Mouse (Mus musculus) heart, embryonic 14.5 days (tissue): Measurements from ENCODE around the gene Nwd2. TPM values are rescaled to one million over a fixed set of nuclear protein-coding genes. Genes with fewer than 3 reads are reported as not detected.

Experiments
- ATAC-seq: fragments of 200-750 bp; cut with Nextera tagmentation; 2 replicates; pipeline ENCODE4 v1.8.0; 2017; ENCODE audit warnings: low read depth, moderate TSS enrichment; ENCODE audit not compliant: insufficient number of reproducible peaks, insufficient read depth, low FRiP score
- H3K27ac ChIP-seq, 2 experiments: fragments of 200-500 bp in 1 of 2; fragments of 300-500 bp in 1 of 2; sonication (generic) in 1 of 2; replicated peaks in 1 of 2; 2 replicates each; pipeline ENCODE4 v1.5.1; 2012 to 2014; ENCODE audit warnings: low read depth in 2 of 2, low read length in 2 of 2, control low read depth in 1 of 2, mild to moderate bottlenecking in 1 of 2, mixed read lengths in 1 of 2; ENCODE audit not compliant: control insufficient read depth in 1 of 2, insufficient read depth in 1 of 2
- H3K27me3 ChIP-seq: fragments of 300-500 bp; sonication (generic); 2 replicates; pipeline ENCODE4 v1.6.1; 2014; ENCODE audit warnings: mild to moderate bottlenecking, low read length, control low read depth; ENCODE audit not compliant: control insufficient read depth, insufficient read depth
- H3K36me3 ChIP-seq: fragments of 300-500 bp; sonication (generic); 2 replicates; pipeline ENCODE4 v1.6.1; 2014; ENCODE audit warnings: mild to moderate bottlenecking, control low read depth, low read length, mixed read lengths; ENCODE audit not compliant: control insufficient read depth, insufficient read depth
- H3K4me1 ChIP-seq, 2 experiments: fragments of 200-500 bp in 1 of 2; fragments of 300-500 bp in 1 of 2; sonication (generic) in 1 of 2; 2 replicates each; pipeline ENCODE4 v1.6.1; 2012 to 2014; ENCODE audit warnings: low read length in 2 of 2, control low read depth in 1 of 2, mixed read lengths in 1 of 2; ENCODE audit not compliant: control insufficient read depth in 2 of 2, insufficient read depth in 2 of 2
- H3K4me2 ChIP-seq: fragments of 300-500 bp; sonication (generic); 2 replicates; pipeline ENCODE4 v1.6.1; 2014; ENCODE audit warnings: mild to moderate bottlenecking, low read length
- H3K4me3 ChIP-seq, 2 experiments: fragments of 200-500 bp in 1 of 2; fragments of 300-500 bp in 1 of 2; sonication (generic) in 1 of 2; 2 replicates each; pipeline ENCODE4 v1.5.1; 2012 to 2014; ENCODE audit warnings: low read length in 2 of 2, mild to moderate bottlenecking in 2 of 2, control low read depth in 1 of 2, low read depth in 1 of 2, moderate library complexity in 1 of 2; ENCODE audit not compliant: control insufficient read depth in 1 of 2, insufficient read depth in 1 of 2
- H3K9ac ChIP-seq: fragments of 300-500 bp; sonication (generic); 2 replicates; pipeline ENCODE4 v1.6.1; 2014; ENCODE audit warnings: mild to moderate bottlenecking, low read length
- H3K9me3 ChIP-seq: fragments of 300-500 bp; sonication (generic); 2 replicates; pipeline ENCODE4 v1.6.1; 2016; ENCODE audit warnings: low read length, control low read depth; ENCODE audit not compliant: control insufficient read depth
- WGBS: fragments of 180-500 bp; shearing (Covaris S2); extraction: QIAGEN DNeasy Blood & Tissue Kit; methylation state at CpG from one replicate; pipeline ENCODE4 v1.1.7; 2014; 5-methylcytosine and 5-hydroxymethylcytosine counted together
- polyA plus RNA-seq: library from polyadenylated mRNA; unstranded; fragments of >200 nt; fragmentation: Nextera tagmentation; extraction: Ambion mirVana; gene quantifications from 2 replicates; pipeline ENCODE4 v1.2.1, GENCODE M21; 2014

Nwd2 gene
- polyA plus RNA-seq, 1 experiment from 2014 or later, result 0.20 TPM

DNA sequence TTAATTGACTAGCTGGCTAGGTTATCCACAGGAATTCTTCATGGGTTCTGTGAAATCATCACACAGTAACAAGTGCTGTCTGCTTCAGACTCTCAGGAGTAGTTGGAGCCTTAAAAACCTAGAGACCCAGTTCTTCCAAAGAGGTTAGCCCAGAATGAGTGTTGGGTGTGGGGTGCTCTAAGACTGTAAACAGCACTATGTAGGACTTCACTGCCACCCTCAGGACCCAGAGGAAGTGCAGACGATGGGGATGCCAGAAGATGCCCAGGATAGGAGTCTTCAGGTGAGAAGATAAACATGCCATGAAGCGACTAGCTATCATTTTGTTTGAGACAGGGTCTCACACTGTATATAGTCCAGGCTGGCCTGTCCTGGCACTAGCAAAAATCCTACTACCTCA lies 715 bp upstream of the Nwd2 start:
- peaks cover 4 to 10% of the 10 kb centered on the region in 2 experiments; a peak in 2 of 4 replicates for H3K4me1 ChIP-seq
- no peak overlapping the region for H3K9ac ChIP-seq
- no peak overlapping the region for H3K4me2 ChIP-seq
- no peaks in the 10 kb centered on the region for H3K9me3 ChIP-seq
- no peak for ATAC-seq
- H3K36me3 ChIP-seq, result no peaks in the 10 kb centered on the region
- 10% methylated on average over 2 of the region's 2 CpGs for WGBS
- H3K27ac ChIP-seq, result no peak overlapping the region
- peaks cover 56% of the 10 kb centered on the region for H3K27me3 ChIP-seq
- H3K4me3 ChIP-seq, result no peak overlapping the region

- H3K36me3 ChIP-seq, result no peaks in the 10 kb centered on the region
- H3K4me2 ChIP-seq, result peak overlapping the region; percentile 79
- no peak overlapping the region for H3K27ac ChIP-seq
- H3K9me3 ChIP-seq, result no peaks in the 10 kb centered on the region
- peaks cover 4 to 10% of the 10 kb centered on the region in 2 experiments; a peak in 2 of 4 replicates for H3K4me1 ChIP-seq
- 0 out of 2 replicates have a peak overlapping the region, but pooled peaks have one; percentile 21 for H3K9ac ChIP-seq
- peak overlapping the region; percentile 44 for H3K4me3 ChIP-seq
- peaks cover 56% of the 10 kb centered on the region for H3K27me3 ChIP-seq
- WGBS, result under 1% methylated on average over 81 of the region's 83 CpGs
- no peak for ATAC-seq
These were observed 897 bp downstream of the Nwd2 start for GRCm38 (mm10) chr5:63649533-63650464.

- Histone ChIP-seq H3K4me2 (no peak overlapping the region), H3K9ac (no peak overlapping the region), H3K4me3 (no peak overlapping the region), H3K36me3 (no peaks in the 10 kb centered on the region), H3K4me1 (peaks cover 4 to 10% of the 10 kb centered on the region in 2 experiments; a peak in 2 of 4 replicates), H3K27me3 (peaks cover 56% of the 10 kb centered on the region), H3K9me3 (no peaks in the 10 kb centered on the region), H3K27ac (no peak overlapping the region)
- ATAC-seq, result no peak
These were observed 2.9 kb downstream of the Nwd2 start for GRCm38 (mm10) chr5:63651813-63652212.

DNA sequence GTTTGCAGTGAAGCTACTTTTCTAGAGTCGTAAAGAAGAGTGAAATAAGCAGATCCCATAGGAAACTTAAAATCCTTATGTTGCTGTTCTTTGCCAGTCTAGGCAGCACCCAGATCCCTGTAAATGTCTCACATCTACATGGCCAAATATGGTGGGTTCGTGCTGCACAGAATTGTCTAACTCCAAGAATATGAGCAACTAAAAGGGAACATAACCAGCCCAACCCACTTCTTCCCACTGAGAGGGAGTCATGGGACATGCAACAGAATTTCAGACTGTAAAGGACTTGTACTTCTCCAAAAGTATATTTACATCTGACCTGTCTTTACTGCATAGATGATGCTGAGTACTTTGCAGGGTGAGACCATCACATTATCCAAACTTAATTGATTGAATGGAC lies 3.8 kb downstream of the Nwd2 start:
- H3K36me3 ChIP-seq, result no peaks in the 10 kb centered on the region
- no peak overlapping the region for H3K27ac ChIP-seq
- no peaks in the 10 kb centered on the region for H3K9me3 ChIP-seq
- ATAC-seq, result no peak
- H3K27me3 ChIP-seq, result peaks cover 52% of the 10 kb centered on the region
- no peak overlapping the region for H3K4me3 ChIP-seq
- no peak overlapping the region for H3K4me2 ChIP-seq
- H3K9ac ChIP-seq, result no peak overlapping the region
- peaks cover 4 to 10% of the 10 kb centered on the region in 2 experiments; a peak in 2 of 4 replicates for H3K4me1 ChIP-seq
- 65% methylated on average over 2 of the region's 2 CpGs for WGBS

DNA sequence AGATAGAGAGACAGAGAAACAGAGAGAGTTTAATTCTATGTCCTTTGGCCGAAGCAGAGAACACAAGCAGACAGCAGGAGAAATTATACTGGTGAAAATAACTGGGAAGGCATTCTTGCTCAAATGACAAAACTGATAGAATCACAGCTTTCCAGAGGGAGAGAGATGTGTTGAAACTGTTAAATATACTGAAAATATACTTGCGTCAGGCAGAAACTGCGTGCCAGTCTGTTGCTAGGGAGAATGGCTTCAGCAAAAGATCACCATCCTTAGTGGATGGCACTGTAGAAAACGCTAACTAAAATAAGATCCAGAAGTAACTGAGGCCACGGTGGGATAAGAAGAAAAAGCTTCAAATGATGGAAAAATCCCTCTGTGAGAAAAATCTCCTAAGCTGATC lies 18.0 kb downstream of the Nwd2 start:
- H3K9me3 ChIP-seq, result no peaks in the 10 kb centered on the region
- no peak overlapping the region for H3K4me3 ChIP-seq
- ATAC-seq, result no peak
- no peak overlapping the region for H3K9ac ChIP-seq
- H3K4me2 ChIP-seq, result no peak overlapping the region
- no peak overlapping the region for H3K27ac ChIP-seq
- no peaks in the 10 kb centered on the region for H3K4me1 ChIP-seq
- no peaks in the 10 kb centered on the region for H3K36me3 ChIP-seq
- H3K27me3 ChIP-seq, result no peaks in the 10 kb centered on the region
- 77% methylated on average over 5 of the region's 5 CpGs for WGBS

GRCm38 (mm10) chr5:63675934-63676333 lies 27.0 kb downstream of the Nwd2 start:
- H3K9ac ChIP-seq, result no peak overlapping the region
- H3K4me3 ChIP-seq, result no peak overlapping the region
- no peak for ATAC-seq
- no peaks in the 10 kb centered on the region for H3K9me3 ChIP-seq
- no peaks in the 10 kb centered on the region for H3K4me1 ChIP-seq
- H3K27ac ChIP-seq, result no peak overlapping the region
- H3K36me3 ChIP-seq, result no peaks in the 10 kb centered on the region
- 79% methylated on average over 2 of the region's 2 CpGs for WGBS
- H3K4me2 ChIP-seq, result no peak overlapping the region
- H3K27me3 ChIP-seq, result no peaks in the 10 kb centered on the region

DNA sequence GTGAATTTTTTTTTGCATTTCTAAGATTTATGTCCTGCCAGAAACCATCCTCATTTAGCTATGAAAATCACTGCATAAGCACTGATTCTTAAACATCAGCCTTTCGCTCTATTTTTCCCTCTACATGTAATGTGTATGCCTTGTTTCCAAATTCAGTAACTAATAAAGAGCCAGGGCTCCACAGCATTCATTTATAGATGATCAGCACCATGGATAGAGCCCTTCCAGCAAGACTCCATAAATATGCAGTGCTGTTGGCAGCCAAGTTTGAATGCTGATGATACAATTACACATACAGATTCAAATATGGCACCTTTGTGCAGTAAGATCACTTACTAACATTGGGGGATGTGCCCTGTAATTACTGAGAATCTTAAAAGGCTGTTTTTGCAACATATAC lies 40.2 kb downstream of the Nwd2 start:
- Histone ChIP-seq H3K27me3 (no peaks in the 10 kb centered on the region), H3K9ac (no peak overlapping the region), H3K4me3 (no peak overlapping the region), H3K9me3 (no peaks in the 10 kb centered on the region), H3K36me3 (no peaks in the 10 kb centered on the region), H3K27ac (no peak overlapping the region), H3K4me1 (no peaks in the 10 kb centered on the region), H3K4me2 (no peak overlapping the region)
- no peak for ATAC-seq
- WGBS, result 66% methylated on average over 1 of the region's 1 CpGs
